ENCODE assay signal across 18 mouse cellular contexts in genomic region chr19:35150780-35151725, GRCm38 (mm10).
A peak's percentile ranks its signal among the peaks of the same experiment; 100 is the strongest.
DNase-seq lines count a peak whose midpoint lies in the region; ATAC-seq and TF ChIP-seq lines count a peak whose summit lies in the region.
"Had no signal": no experiment of that assay in that cellular context is flagged by ENCODE, and none has a peak within 500 bp of the region (broad histone marks: within the 10 kb centered on the region; RNA-seq: fewer than 3 reads in every experiment).

No protein-coding gene starts in this region.

- no peaks in the 10 kb centered on the region; the same call in 1 of the 2 replicates for H3K4me1 ChIP-seq in intestine, postnatal 0 days (replicated peaks; ENCODE audit: control insufficient read depth, insufficient read depth, low read length)
- H3K4me1 ChIP-seq in small intestine, adult 2 months (ENCODE audit: control insufficient read depth, insufficient read depth, insufficient read length, low read length) = peaks cover 9% of the 10 kb centered on the region; the same call in 1 of the 2 replicates
- H3K4me1 ChIP-seq: embryonic facial prominence, embryonic 15.5 days; hindbrain, embryonic 10.5 days; midbrain, embryonic 10.5 days had no signal

- H3K27ac ChIP-seq in intestine, postnatal 0 days (ENCODE audit: low read depth, low read length) = peak overlapping the region; percentile 66
- H3K27ac ChIP-seq in small intestine, adult 2 months (ENCODE audit: insufficient read depth, low read depth, low read length) = peak overlapping the region; percentile 72
- H3K27ac ChIP-seq: embryonic facial prominence, embryonic 15.5 days; heart, embryonic 13.5 days; hindbrain, embryonic 10.5 days; left cerebral cortex, adult 2 months; midbrain, embryonic 10.5 days had no signal

- no peaks in the 10 kb centered on the region for H3K27me3 ChIP-seq in intestine, postnatal 0 days (replicated peaks; ENCODE audit: control insufficient read depth, insufficient read depth, low read length)
- H3K27me3 ChIP-seq in small intestine, adult 2 months (ENCODE audit: control insufficient read depth, insufficient read depth, low read length) = no peaks in the 10 kb centered on the region
- H3K27me3 ChIP-seq: CH12.LX; embryonic facial prominence, embryonic 15.5 days; heart, embryonic 13.5 days had no signal

- TF ChIP-seq POLR2A in small intestine, adult 2 months (IDR thresholded peaks at IDR 0.05; ENCODE audit: low read depth, low read length) = no peak

- H3K9ac ChIP-seq in intestine, postnatal 0 days (ENCODE audit: low read depth, low read length) = no peak overlapping the region
- H3K9ac ChIP-seq: embryonic facial prominence, embryonic 15.5 days; heart, embryonic 13.5 days had no signal

- H3K4me2 ChIP-seq in intestine, postnatal 0 days (replicated peaks; ENCODE audit: low read depth) = peak overlapping the region; percentile 50
- H3K4me2 ChIP-seq: embryonic facial prominence, embryonic 15.5 days; heart, embryonic 13.5 days had no signal

- H3K9me3 ChIP-seq in intestine, postnatal 0 days (ENCODE audit: control insufficient read depth) = no peaks in the 10 kb centered on the region
- H3K9me3 ChIP-seq: embryonic facial prominence, embryonic 15.5 days; heart, embryonic 13.5 days; hindbrain, embryonic 10.5 days; midbrain, embryonic 10.5 days had no signal

- no peak for TF ChIP-seq CTCF in intestine, postnatal 0 days (IDR thresholded peaks at IDR 0.05; ENCODE audit: low read depth)
- TF ChIP-seq CTCF in small intestine, adult 2 months (IDR thresholded peaks at IDR 0.05; ENCODE audit: extremely low read depth, insufficient read length, insufficient replicate concordance, low read depth, low read length) = no peak

- DNase-seq in fat pad, adult 2 months (ENCODE audit: extremely low read depth, low read depth, low spot score) = peak; percentile 25
- DNase-seq in kidney, postnatal 14 days = peak; percentile 47
- DNase-seq in thymus, postnatal 10 days (ENCODE audit: low spot score in 2 of 2) = no peak
- no peak for DNase-seq in retina, postnatal 1 day
- no peak for DNase-seq in left cerebral cortex, postnatal 4 days
- DNase-seq: cerebellum, postnatal 10 days; gastrocnemius, postnatal 25 days; lung, adult 18-20 months; thymus, postnatal 25 days had no signal

- no peaks in the 10 kb centered on the region for H3K36me3 ChIP-seq in intestine, postnatal 0 days (ENCODE audit: control insufficient read depth, insufficient read depth)
- no peaks in the 10 kb centered on the region for H3K36me3 ChIP-seq in small intestine, adult 2 months (ENCODE audit: control insufficient read depth, insufficient read depth, low read length)
- H3K36me3 ChIP-seq: embryonic facial prominence, embryonic 15.5 days; heart, embryonic 13.5 days; hindbrain, embryonic 10.5 days; midbrain, embryonic 10.5 days had no signal

- no peak overlapping the region for H3K4me3 ChIP-seq in intestine, postnatal 0 days (ENCODE audit: low read depth, low read length)
- no peak overlapping the region for H3K4me3 ChIP-seq in small intestine, adult 2 months (ENCODE audit: low read depth, low read length)
- H3K4me3 ChIP-seq: embryonic facial prominence, embryonic 15.5 days; heart, embryonic 13.5 days; hindbrain, embryonic 10.5 days; left cerebral cortex, adult 2 months; midbrain, embryonic 10.5 days had no signal

- 38% methylated on average over 6 of the region's 6 CpGs for WGBS in intestine, postnatal 0 days
- 27% methylated on average over 6 of the region's 6 CpGs for whole genome bisulfite sequencing in small intestine, adult 2 months

- peak; percentile 93 for ATAC-seq in intestine, postnatal 0 days
- ATAC-seq: forebrain, embryonic 16.5 days had no signal

- intact Hi-C loops in left cerebral cortex, postnatal 4 days (cut with DNase I) = no loop called here

Comparison
In these comparisons a context has a peak if more than half of its experiments do, and no peak if none do; other contexts are left out.
1. DNase-seq: peak in fat pad, adult 2 months (single experiment) and kidney, postnatal 14 days (single experiment); none in thymus, postnatal 10 days (0 of 2), retina, postnatal 1 day (single experiment) and left cerebral cortex, postnatal 4 days (single experiment).